Mouse (Mus musculus) heart, adult 2 months (tissue): ENCODE results near the gene Gucy2c.

Experiments used
- CTCF ChIP-seq: fragments of 200-600 bp; IDR thresholded peaks from 2 replicates; pipeline ENCODE4 v1.8.1; 2022; ENCODE audit warnings: antibody characterized with exemption, mild to moderate bottlenecking, moderate library complexity
- POLR2A ChIP-seq: fragments of 200-500 bp; IDR thresholded peaks from 2 replicates; pipeline ENCODE4 v1.6.1; 2011; ENCODE audit warnings: mild to moderate bottlenecking, low read depth, low read length, control low read depth; ENCODE audit not compliant: insufficient read depth

DNA sequence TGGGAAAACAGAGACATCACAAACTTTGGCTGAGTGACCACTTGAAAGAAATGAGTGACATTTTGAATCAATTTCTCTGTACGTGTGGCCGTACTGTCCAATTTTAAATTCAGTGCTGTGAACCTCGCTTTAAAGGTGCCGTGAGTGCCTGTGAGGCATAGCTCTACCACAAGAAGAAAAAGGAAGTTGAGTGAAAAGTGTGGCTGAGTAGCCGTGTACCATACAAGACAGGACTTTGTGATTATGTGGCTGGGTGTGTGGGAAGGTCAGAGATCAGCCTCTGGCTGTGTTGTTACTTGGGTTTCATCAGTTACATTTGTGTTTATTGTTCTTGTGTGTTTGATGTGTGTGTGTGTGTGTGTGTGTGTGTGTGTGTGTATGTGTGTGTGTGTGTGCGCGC lies 59.0 kb downstream of the Gucy2c start:
- no peak for TF ChIP-seq POLR2A
- no peak for TF ChIP-seq CTCF
